Mouse (Mus musculus) kidney, postnatal 0 days (tissue): Measurements from ENCODE around the gene Ncor2. TPM values are rescaled to one million over a fixed set of nuclear protein-coding genes. Genes with fewer than 3 reads are reported as not detected.

ENCODE experiments used
- ATAC-seq: fragments of 200-750 bp; cut with Nextera tagmentation; replicated peaks from 2 replicates; pipeline ENCODE4 v1.8.0; 2017; ENCODE audit warnings: low read depth, moderate number of reproducible peaks, moderate TSS enrichment, moderate library complexity; ENCODE audit not compliant: low FRiP score
- DNase-seq: peaks from one replicate; pipeline ENCODE4 v3.0.0-alpha.2; 2016; ENCODE audit warnings: low spot score
- H3K27ac ChIP-seq: fragments of 300-500 bp; sonication (generic); 2 replicates; pipeline ENCODE4 v1.5.1; 2014; ENCODE audit warnings: mild to moderate bottlenecking
- H3K27me3 ChIP-seq: fragments of 300-500 bp; sonication (generic); 2 replicates; pipeline ENCODE4 v1.6.1; 2014; ENCODE audit warnings: low read length, mixed read lengths; ENCODE audit not compliant: insufficient read depth
- H3K36me3 ChIP-seq: fragments of 300-500 bp; sonication (generic); 2 replicates; pipeline ENCODE4 v1.6.1; 2014; ENCODE audit warnings: low read length, mixed read lengths; ENCODE audit not compliant: insufficient read depth
- H3K4me1 ChIP-seq: fragments of 300-500 bp; sonication (generic); replicated peaks from 2 replicates; pipeline ENCODE4 v1.6.1; 2014; ENCODE audit warnings: antibody characterized with exemption, low read length, mixed read lengths; ENCODE audit not compliant: insufficient read depth
- H3K4me2 ChIP-seq: fragments of 300-500 bp; sonication (generic); 2 replicates; pipeline ENCODE4 v1.6.1; 2014; ENCODE audit warnings: mild to moderate bottlenecking, low read length, moderate library complexity, mixed read lengths
- H3K4me3 ChIP-seq: fragments of 300-500 bp; sonication (generic); replicated peaks from 2 replicates; pipeline ENCODE4 v1.5.1; 2014; ENCODE audit warnings: low read depth, low read length
- H3K9ac ChIP-seq: fragments of 300-500 bp; sonication (generic); 2 replicates; pipeline ENCODE4 v1.6.1; 2014; ENCODE audit warnings: low read depth, low read length
- H3K9me3 ChIP-seq: fragments of 300-500 bp; sonication (generic); replicated peaks from 2 replicates; pipeline ENCODE4 v1.6.1; 2016; ENCODE audit warnings: low read length, inconsistent platforms, mixed read lengths
- CTCF ChIP-seq: IDR thresholded peaks from 2 replicates; pipeline ENCODE4 v1.5.1; 2016; ENCODE audit warnings: antibody characterized with exemption, low read depth, mild to moderate bottlenecking, moderate library complexity
- WGBS: fragments of 180-500 bp; shearing (Covaris S2); extraction: QIAGEN DNeasy Blood & Tissue Kit; methylation state at CpG from one replicate; pipeline ENCODE4 v1.1.7; 2014; 5-methylcytosine and 5-hydroxymethylcytosine counted together
- polyA plus RNA-seq: library from polyadenylated mRNA; unstranded; fragments of >200 nt; fragmentation: Nextera tagmentation; extraction: Ambion mirVana; gene quantifications from 2 replicates; pipeline ENCODE4 v1.2.1, GENCODE M21; 2015

Ncor2 gene
- polyA plus RNA-seq, 1 experiment from 2014 or later: 14.6 TPM

GRCm38 (mm10) chr5:125172831-125173615, 6.0 kb downstream of the Ncor2 start:
- H3K27me3 ChIP-seq: no peaks in the 10 kb centered on the region
- peaks cover 78% of the 10 kb centered on the region for H3K4me1 ChIP-seq
- no peak for TF ChIP-seq CTCF
- H3K4me3 ChIP-seq: no peak overlapping the region
- no peaks in the 10 kb centered on the region for H3K9me3 ChIP-seq
- H3K4me2 ChIP-seq: no peak overlapping the region
- H3K9ac ChIP-seq: no peak overlapping the region
- DNase-seq (no peak), ATAC-seq (no peak)
- 55% methylated on average over 12 of the region's 12 CpGs for WGBS
- no peaks in the 10 kb centered on the region for H3K36me3 ChIP-seq
- H3K27ac ChIP-seq: no peak overlapping the region

- no peaks in the 10 kb centered on the region for H3K9me3 ChIP-seq
- H3K27me3 ChIP-seq: no peaks in the 10 kb centered on the region
- H3K27ac ChIP-seq: 0 out of 2 replicates have a peak overlapping the region, but pooled peaks have one; percentile 4
- DNase-seq (no peak), ATAC-seq (no peak)
- 54% methylated on average over 6 of the region's 6 CpGs for WGBS
- no peak overlapping the region for H3K9ac ChIP-seq
- H3K4me2 ChIP-seq: no peak overlapping the region
- TF ChIP-seq CTCF: no peak
- H3K4me3 ChIP-seq: no peak overlapping the region
- H3K4me1 ChIP-seq: peaks cover 77% of the 10 kb centered on the region
- H3K36me3 ChIP-seq: no peaks in the 10 kb centered on the region
These were observed 7.8 kb downstream of the Ncor2 start for GRCm38 (mm10) chr5:125171259-125171658.

- WGBS: 70% methylated on average over 11 of the region's 11 CpGs
- TF ChIP-seq CTCF: no peak
- no peak for DNase-seq
These were observed 8.7 kb downstream of the Ncor2 start for GRCm38 (mm10) chr5:125170107-125170842.

GRCm38 (mm10) chr5:125168101-125168500, 10.9 kb downstream of the Ncor2 start:
- no peak overlapping the region for H3K4me2 ChIP-seq
- no peak for TF ChIP-seq CTCF
- DNase-seq (no peak), ATAC-seq (no peak)
- no peak overlapping the region for H3K4me3 ChIP-seq
- H3K4me1 ChIP-seq: peaks cover 81% of the 10 kb centered on the region
- 76% methylated on average over 7 of the region's 7 CpGs for WGBS
- no peaks in the 10 kb centered on the region for H3K9me3 ChIP-seq
- no peak overlapping the region for H3K27ac ChIP-seq
- no peaks in the 10 kb centered on the region for H3K27me3 ChIP-seq
- H3K36me3 ChIP-seq: no peaks in the 10 kb centered on the region
- no peak overlapping the region for H3K9ac ChIP-seq

More at GRCm38 (mm10) chr5:125170107-125170842, 8.7 kb downstream of the Ncor2 start:
- Histone ChIP-seq H3K27me3 (no peaks in the 10 kb centered on the region), H3K9ac (no peak overlapping the region), H3K4me1 (peaks cover 77% of the 10 kb centered on the region), H3K36me3 (no peaks in the 10 kb centered on the region), H3K27ac (no peak overlapping the region), H3K4me3 (no peak overlapping the region), H3K4me2 (no peak overlapping the region), H3K9me3 (no peaks in the 10 kb centered on the region)
- no peak for ATAC-seq

- Histone ChIP-seq H3K4me2 (no peak overlapping the region), H3K36me3 (no peaks in the 10 kb centered on the region), H3K4me3 (no peak overlapping the region), H3K27me3 (no peaks in the 10 kb centered on the region), H3K4me1 (peaks cover 76% of the 10 kb centered on the region), H3K9me3 (no peaks in the 10 kb centered on the region), H3K27ac (no peak overlapping the region), H3K9ac (no peak overlapping the region)
- DNase-seq: no peak
- 60% methylated on average over 5 of the region's 5 CpGs for WGBS
- ATAC-seq: no peak
- no peak for TF ChIP-seq CTCF
These were observed 11.5 kb downstream of the Ncor2 start for GRCm38 (mm10) chr5:125167524-125167923.

GRCm38 (mm10) chr5:125165993-125166392, 13.0 kb downstream of the Ncor2 start:
- no peak overlapping the region for H3K4me2 ChIP-seq
- no peak for ATAC-seq
- H3K9ac ChIP-seq: no peak overlapping the region
- TF ChIP-seq CTCF: no peak
- no peaks in the 10 kb centered on the region for H3K9me3 ChIP-seq
- H3K4me3 ChIP-seq: no peak overlapping the region
- 84% methylated on average over 14 of the region's 14 CpGs for whole genome bisulfite sequencing
- no peaks in the 10 kb centered on the region for H3K27me3 ChIP-seq
- no peaks in the 10 kb centered on the region for H3K36me3 ChIP-seq
- H3K27ac ChIP-seq: peak overlapping the region; percentile 78; the same call in 1 of the 2 replicates
- no peak for DNase-seq
- H3K4me1 ChIP-seq: peaks cover 62% of the 10 kb centered on the region
